Mouse (Mus musculus) cerebellum, adult 9-11 months (tissue): Measurements from ENCODE around the gene Angptl7.

Source experiments
- DNase-seq: peaks from one replicate; pipeline ENCODE4 v3.0.0; 2022

Angptl7 gene

GRCm38 (mm10) chr4:148448179-148448852 is 51.9 kb downstream of the Angptl7 start, which contains the start of gene Mtor:
Gene Mtor, plus strand, starts transcription at chr4:148448611.
- DNase-seq: peak; percentile 98
